Comparison of ENCODE assay signal across 15 mouse cellular contexts in the genomic region with DNA sequence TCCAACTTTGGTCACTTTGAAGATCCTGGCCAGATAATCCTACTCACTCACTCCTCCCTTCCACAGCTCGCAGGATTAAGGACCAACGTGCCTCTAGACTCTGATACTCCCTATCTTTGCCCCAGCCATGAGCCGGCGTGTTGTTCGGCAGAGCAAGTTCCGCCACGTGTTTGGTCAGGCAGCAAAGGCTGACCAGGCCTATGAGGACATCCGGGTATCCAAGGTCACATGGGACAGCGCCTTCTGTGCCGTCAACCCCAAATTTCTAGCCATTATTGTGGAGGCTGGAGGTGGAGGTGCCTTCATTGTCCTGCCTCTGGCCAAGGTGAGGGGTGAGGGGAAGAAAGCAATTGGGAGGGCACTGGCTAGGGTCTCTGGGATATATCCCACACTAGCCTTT. TPM values are rescaled to one million over a fixed set of nuclear protein-coding genes. Genes with fewer than 3 reads are reported as not detected.
"Had no signal": no experiment of that assay in that cellular context is flagged by ENCODE, and none has a peak within 500 bp of the region (broad histone marks: within the 10 kb centered on the region; RNA-seq: fewer than 3 reads in every experiment).

No protein-coding gene starts in this region.

- H3K9ac ChIP-seq: limb, embryonic 13.5 days; liver, embryonic 12.5 days; lung, embryonic 14.5 days; midbrain, embryonic 12.5 days; neural tube, embryonic 15.5 days had no signal

- H3K27ac ChIP-seq: limb, embryonic 13.5 days; liver, embryonic 12.5 days; macrophage; midbrain, embryonic 12.5 days; neural tube, embryonic 15.5 days; stomach, postnatal 0 days had no signal

- ATAC-seq: liver, embryonic 12.5 days; midbrain, embryonic 16.5 days had no signal

- H3K4me3 ChIP-seq: limb, embryonic 13.5 days; liver, embryonic 12.5 days; megakaryocyte, embryonic 14.5 days; midbrain, embryonic 12.5 days had no signal

- H3K36me3 ChIP-seq: limb, embryonic 13.5 days; liver, embryonic 12.5 days; midbrain, embryonic 12.5 days; neural tube, embryonic 15.5 days had no signal

- DNase-seq: kidney, postnatal 25 days; layer of hippocampus, adult 9-11 months; layer of hippocampus, postnatal 36 days; left cerebral cortex, postnatal 4 days; lung, embryonic 14.5 days; lung, postnatal 10 days; thymus, postnatal 4 days had no signal

- H3K9me3 ChIP-seq: limb, embryonic 13.5 days; liver, embryonic 12.5 days; megakaryocyte, embryonic 14.5 days; midbrain, embryonic 12.5 days; neural tube, embryonic 15.5 days had no signal

- H3K4me2 ChIP-seq: lung, embryonic 14.5 days; midbrain, embryonic 12.5 days had no signal

RNA-seq across cellular contexts. Expression of gene Coro6, which starts 1.6 kb away (rescaled TPM):
- polyA plus RNA-seq: liver, embryonic 12.5 days; macrophage had no signal
